Mouse (Mus musculus) stomach, postnatal 0 days (tissue): ENCODE data around the gene Smad9. TPM values are rescaled to one million over a fixed set of nuclear protein-coding genes. Genes with fewer than 3 reads are reported as not detected.

ENCODE experiments used
- ATAC-seq: fragments of 200-750 bp; cut with Nextera tagmentation; 2 replicates; pipeline ENCODE4 v1.8.0; 2017; ENCODE audit not compliant: low FRiP score, low TSS enrichment
- DNase-seq: peaks from one replicate; pipeline ENCODE4 v3.0.0-alpha.2; 2016; ENCODE audit warnings: low spot score
- H3K27ac ChIP-seq: fragments of 300-500 bp; sonication (generic); replicated peaks from 2 replicates; pipeline ENCODE4 v1.5.1; 2014; ENCODE audit warnings: mild to moderate bottlenecking, control low read depth
- H3K27me3 ChIP-seq: fragments of 300-500 bp; sonication (generic); 2 replicates; pipeline ENCODE4 v1.6.1; 2014; ENCODE audit warnings: low read length; ENCODE audit not compliant: control insufficient read depth, insufficient read depth
- H3K36me3 ChIP-seq: fragments of 300-500 bp; sonication (generic); 2 replicates; pipeline ENCODE4 v1.6.1; 2014; ENCODE audit warnings: low read length, mixed read lengths; ENCODE audit not compliant: control insufficient read depth, insufficient read depth
- H3K4me1 ChIP-seq: fragments of 300-500 bp; sonication (generic); replicated peaks from 2 replicates; pipeline ENCODE4 v1.6.1; 2014; ENCODE audit warnings: antibody characterized with exemption; ENCODE audit not compliant: control insufficient read depth, insufficient read depth
- H3K4me2 ChIP-seq: fragments of 300-500 bp; sonication (generic); replicated peaks from 2 replicates; pipeline ENCODE4 v1.6.1; 2014; ENCODE audit warnings: low read depth, mild to moderate bottlenecking, control low read depth, moderate library complexity
- H3K4me3 ChIP-seq: fragments of 300-500 bp; sonication (generic); 2 replicates; pipeline ENCODE4 v1.5.1; 2014; ENCODE audit warnings: low read depth, low read length, control low read depth
- H3K9ac ChIP-seq: fragments of 300-500 bp; sonication (generic); 2 replicates; pipeline ENCODE4 v1.6.1; 2014; ENCODE audit warnings: mild to moderate bottlenecking, low read length, control low read depth, mixed read lengths
- H3K9me3 ChIP-seq: fragments of 300-500 bp; sonication (generic); 2 replicates; pipeline ENCODE4 v1.6.1; 2016; ENCODE audit warnings: low read length; ENCODE audit not compliant: control insufficient read depth
- CTCF ChIP-seq: IDR thresholded peaks from 2 replicates; pipeline ENCODE4 v1.5.1; 2016; ENCODE audit warnings: antibody characterized with exemption, low read depth, mild to moderate bottlenecking, moderate library complexity
- EP300 ChIP-seq: optimal IDR thresholded peaks from 2 replicates; pipeline ENCODE3; 2016; ENCODE audit warnings: antibody characterized with exemption
- WGBS: fragments of 180-500 bp; shearing (Covaris S2); extraction: QIAGEN DNeasy Blood & Tissue Kit; methylation state at CpG from one replicate; pipeline ENCODE4 v1.1.7; 2014; 5-methylcytosine and 5-hydroxymethylcytosine counted together
- polyA plus RNA-seq: library from polyadenylated mRNA; unstranded; fragments of >200 nt; fragmentation: Nextera tagmentation; extraction: Ambion mirVana; gene quantifications from 2 replicates; pipeline ENCODE4 v1.2.1, GENCODE M21; 2015

Gene Smad9
- polyA plus RNA-seq, 1 experiment from 2014 or later, result 0.56 TPM

DNA sequence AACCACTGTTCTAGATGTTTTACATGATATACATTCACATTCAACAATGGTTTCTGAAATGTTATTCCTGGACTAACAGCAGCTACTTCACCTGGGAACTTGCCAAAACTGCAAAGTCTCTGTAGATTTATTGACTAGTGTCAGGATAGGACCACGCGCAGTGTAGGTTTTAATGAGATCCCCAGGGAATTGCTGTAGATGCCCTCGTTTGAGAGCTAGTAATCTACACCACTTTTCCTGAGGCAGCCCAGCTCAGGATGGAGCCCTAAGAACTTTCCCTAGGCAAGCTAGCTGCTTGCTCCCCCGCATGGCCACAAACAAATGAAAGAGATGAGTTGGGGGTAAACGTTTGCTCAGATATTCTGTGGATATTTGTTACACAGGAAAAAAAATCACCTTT is 67.1 kb downstream of the Smad9 start:
- H3K9ac ChIP-seq, result no peak overlapping the region
- no peak for TF ChIP-seq EP300
- no peaks in the 10 kb centered on the region for H3K9me3 ChIP-seq
- no peaks in the 10 kb centered on the region for H3K27me3 ChIP-seq
- H3K4me1 ChIP-seq, result no peaks in the 10 kb centered on the region
- DNase-seq (no peak), ATAC-seq (no peak)
- no peaks in the 10 kb centered on the region for H3K36me3 ChIP-seq
- H3K4me3 ChIP-seq, result no peak overlapping the region
- no peak overlapping the region for H3K27ac ChIP-seq
- 67% methylated on average over 5 of the region's 5 CpGs for WGBS
- H3K4me2 ChIP-seq, result no peak overlapping the region

DNA sequence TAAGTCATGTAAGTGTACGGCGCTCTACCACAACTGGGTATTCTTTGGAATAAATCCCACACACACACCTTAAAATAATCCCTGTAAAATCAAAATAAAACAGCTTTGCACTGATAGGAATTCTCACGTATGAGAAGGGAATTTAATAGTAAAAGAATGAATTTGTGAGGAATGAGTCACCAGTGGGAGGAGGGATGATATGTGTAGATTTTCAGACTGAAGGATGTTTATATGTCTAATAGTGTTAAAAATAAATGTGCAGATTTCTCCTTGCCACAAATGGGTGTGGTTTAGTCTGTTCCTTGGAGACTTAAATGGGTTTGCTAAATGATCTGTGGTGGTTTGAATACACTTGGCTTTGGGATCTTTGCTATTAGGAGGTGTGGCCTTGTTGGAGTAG is 77.1 kb downstream of the Smad9 start:
- Histone ChIP-seq H3K4me2 (no peak overlapping the region), H3K27ac (no peak overlapping the region), H3K36me3 (no peaks in the 10 kb centered on the region), H3K4me1 (no peaks in the 10 kb centered on the region), H3K9me3 (no peaks in the 10 kb centered on the region), H3K4me3 (no peak overlapping the region), H3K9ac (no peak overlapping the region), H3K27me3 (no peaks in the 10 kb centered on the region)
- ATAC-seq, result no peak
- WGBS, result 73% methylated on average over 3 of the region's 3 CpGs
- DNase-seq, result no peak
- TF ChIP-seq EP300 (no peak), CTCF (no peak)

DNA sequence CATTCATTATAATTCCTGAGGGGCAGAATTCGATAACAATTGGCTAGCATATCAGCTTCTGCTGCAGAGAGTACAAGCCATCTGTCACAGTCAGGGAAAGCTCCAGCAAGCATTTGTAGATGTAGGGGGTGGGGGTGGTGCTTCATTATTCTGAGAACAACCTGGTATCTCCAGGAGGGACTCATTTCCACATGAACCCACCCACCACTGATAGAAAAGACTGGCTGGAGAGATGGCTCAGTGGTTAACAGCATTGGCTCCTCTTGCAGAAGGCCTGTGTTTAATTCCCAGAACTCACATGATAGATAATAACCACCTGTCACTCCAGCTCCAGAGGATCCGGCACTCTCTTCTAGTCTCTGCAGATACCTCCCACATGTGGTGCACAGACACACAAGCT is 80.0 kb downstream of the Smad9 start:
- no peak overlapping the region for H3K9ac ChIP-seq
- WGBS, result 46% methylated on average over 2 of the region's 2 CpGs
- no peak overlapping the region for H3K27ac ChIP-seq
- TF ChIP-seq CTCF (no peak), EP300 (no peak)
- H3K36me3 ChIP-seq, result no peaks in the 10 kb centered on the region
- no peaks in the 10 kb centered on the region for H3K4me1 ChIP-seq
- no peak overlapping the region for H3K4me2 ChIP-seq
- no peaks in the 10 kb centered on the region for H3K27me3 ChIP-seq
- ATAC-seq (no peak), DNase-seq (no peak)
- no peak overlapping the region for H3K4me3 ChIP-seq
- H3K9me3 ChIP-seq, result no peaks in the 10 kb centered on the region

Other genes with a start within 250 kb of the Smad9 start
- 36.0 and 40.8 TPM in 2 replicates for gene Supt20, start 62.8 kb upstream of the Smad9 start, polyA plus RNA-seq
- gene Gm21958, start 41.2 kb upstream of the Smad9 start, polyA plus RNA-seq, result 0.48 TPM in 1 of 2 replicates, not detected in the other
- 37.1 and 41.3 TPM in 2 replicates for gene Exosc8, start 20.2 kb upstream of the Smad9 start, polyA plus RNA-seq
- gene Alg5, start 20.0 kb upstream of the Smad9 start, polyA plus RNA-seq, result 81.3 and 84.7 TPM in 2 replicates
- 24.7 and 27.6 TPM in 2 replicates for gene Rfxap, start 52.2 kb downstream of the Smad9 start, polyA plus RNA-seq
- gene Sertm1, start 160.3 kb downstream of the Smad9 start, polyA plus RNA-seq, result not detected in 2 replicates